Mouse (Mus musculus) left cerebral cortex, postnatal 36 days (tissue): ENCODE data around the gene Pecr. TPM values are rescaled to one million over a fixed set of nuclear protein-coding genes. Genes with fewer than 3 reads are reported as not detected.
"Not testable (repeated sequence)": the region's sequence is repeated elsewhere in the genome, so short reads cannot be mapped to it uniquely, and the experiment has no call there.

Experiments
- DNase-seq, 2 experiments: peaks; one replicate each; pipeline ENCODE4 v3.0.0; 2021 to 2022; ENCODE audit warnings: low spot score in 2 of 2, mixed read lengths in 1 of 2
- intact Hi-C: fragments of 180-260 bp; cut with DNase I; formaldehyde crosslinking; loops from one replicate; pipeline ENCODE4 v1.15.1; 2025
- total RNA-seq, 2 experiments: library from RNA; stranded (reverse); gene quantifications; 2 replicates each; pipeline ENCODE4 v1.2.3; 2021

The Pecr gene
- total RNA-seq, 2 experiments from 2014 or later, result 3.7 to 5.2 TPM

DNA sequence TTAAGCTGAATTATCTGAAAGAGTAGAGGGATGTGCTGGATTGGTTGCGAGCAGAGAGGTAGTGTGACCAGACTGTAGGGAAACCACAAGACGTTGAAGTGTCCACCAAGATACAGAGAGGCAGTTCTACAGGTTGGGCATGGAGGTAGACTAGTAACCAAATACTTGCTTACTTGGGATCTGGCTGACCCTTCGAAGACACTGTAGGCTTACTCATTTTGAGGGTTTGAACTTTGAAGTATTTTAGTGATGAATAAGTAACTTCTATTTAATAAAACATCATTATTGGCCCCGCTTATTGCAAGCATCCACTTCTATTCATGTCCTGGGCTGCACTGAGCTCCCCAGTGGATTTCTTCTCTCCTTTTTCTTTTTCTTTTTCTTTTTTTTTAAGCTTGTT is 7.3 kb upstream of the Pecr start:
- no peak for DNase-seq
- intact Hi-C loops, result no loop called here

DNA sequence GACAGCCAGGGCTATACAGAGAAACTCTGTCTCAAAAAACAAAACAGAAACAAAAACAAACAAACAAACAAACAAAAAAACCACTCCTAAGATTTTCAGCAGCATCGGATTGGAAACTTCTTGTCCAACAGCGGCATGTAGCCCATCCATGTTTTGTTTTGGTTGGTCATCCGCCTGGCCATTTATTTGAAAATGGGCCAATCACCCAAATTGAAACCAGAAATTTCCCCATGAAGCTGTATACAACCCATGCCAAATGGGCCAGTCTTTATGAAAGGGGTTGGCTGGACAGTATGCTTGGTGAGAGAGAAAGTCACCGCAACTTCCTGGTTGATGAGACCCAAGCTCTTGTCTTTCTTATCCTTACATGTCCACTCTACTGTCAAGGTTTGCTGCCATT is 6.8 kb upstream of the Pecr start:
- intact Hi-C loops, result no loop called here
- DNase-seq, result no peak

DNA sequence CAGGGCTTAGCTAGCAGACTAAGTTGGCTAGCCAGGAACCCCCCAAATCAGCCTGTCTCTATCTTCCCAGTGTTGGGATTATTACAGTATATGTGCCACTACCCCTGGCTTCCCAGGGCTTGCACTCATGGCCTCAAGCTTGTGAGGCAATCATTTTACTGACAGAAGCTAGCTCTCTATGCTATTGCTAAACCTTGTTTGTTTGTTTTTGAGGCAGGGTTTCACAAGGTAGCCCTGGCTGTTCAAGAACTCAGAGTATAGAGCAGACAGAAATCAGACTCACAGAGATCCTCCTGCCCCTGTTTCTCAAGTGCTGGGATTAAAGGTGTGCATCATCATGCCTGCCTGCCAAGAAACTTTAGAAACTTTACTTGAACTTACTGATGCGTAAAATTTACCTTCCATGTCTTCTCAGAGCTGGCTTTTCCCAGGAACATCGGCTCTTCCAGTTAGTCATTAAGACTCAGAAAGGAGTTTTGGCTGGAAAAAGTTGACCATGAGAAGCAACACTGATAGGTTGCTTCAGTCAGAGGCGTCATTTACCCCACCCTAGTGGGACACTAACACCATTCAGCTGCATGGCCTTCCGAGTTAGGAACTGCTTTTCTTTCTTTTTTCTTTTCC is 4.5 kb upstream of the Pecr start:
- intact Hi-C loops, result no loop called here
- DNase-seq, result no peak

DNA sequence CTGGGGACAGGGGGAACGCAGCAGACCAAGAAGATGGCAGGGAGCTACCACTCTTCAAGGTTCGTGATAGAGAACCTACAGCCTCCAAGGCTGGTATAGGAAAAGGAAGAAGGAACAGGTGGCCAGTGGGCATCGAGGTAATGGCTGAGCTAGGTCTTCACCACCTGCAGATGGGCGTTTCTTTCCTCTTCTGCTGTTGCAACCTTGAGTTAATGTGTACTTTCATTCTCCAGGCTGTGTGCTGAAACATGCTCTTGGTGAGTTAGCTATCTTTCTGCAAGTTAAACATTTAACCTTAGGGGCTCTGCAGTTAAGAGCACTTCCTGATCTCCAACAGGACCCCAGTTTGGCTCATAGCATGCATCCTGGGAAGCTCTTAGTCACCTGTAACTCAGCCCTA is 3.8 kb upstream of the Pecr start:
- intact Hi-C loops, result no loop called here
- DNase-seq, result no peak

DNA sequence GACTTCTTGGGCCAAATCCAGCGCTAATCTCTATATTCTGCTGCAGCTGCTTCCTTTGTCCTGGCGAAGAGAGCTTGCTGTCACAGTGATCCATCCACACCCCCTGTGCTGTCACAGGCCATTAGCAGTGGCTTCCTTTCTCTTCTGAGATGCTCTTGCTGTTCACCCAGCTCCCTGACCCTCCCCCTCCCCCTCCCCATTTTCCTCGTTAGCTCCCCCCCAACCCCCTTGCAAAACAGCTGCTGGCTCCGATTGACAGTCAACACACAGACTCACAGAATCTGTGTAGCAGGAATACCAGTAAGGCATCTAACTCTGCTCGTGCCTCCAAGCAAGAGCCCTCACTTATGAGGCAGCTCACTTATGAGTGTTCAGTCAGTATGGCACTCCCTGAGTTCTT is 2.8 kb upstream of the Pecr start:
- no peak for DNase-seq
- intact Hi-C loops, result no loop called here

DNA sequence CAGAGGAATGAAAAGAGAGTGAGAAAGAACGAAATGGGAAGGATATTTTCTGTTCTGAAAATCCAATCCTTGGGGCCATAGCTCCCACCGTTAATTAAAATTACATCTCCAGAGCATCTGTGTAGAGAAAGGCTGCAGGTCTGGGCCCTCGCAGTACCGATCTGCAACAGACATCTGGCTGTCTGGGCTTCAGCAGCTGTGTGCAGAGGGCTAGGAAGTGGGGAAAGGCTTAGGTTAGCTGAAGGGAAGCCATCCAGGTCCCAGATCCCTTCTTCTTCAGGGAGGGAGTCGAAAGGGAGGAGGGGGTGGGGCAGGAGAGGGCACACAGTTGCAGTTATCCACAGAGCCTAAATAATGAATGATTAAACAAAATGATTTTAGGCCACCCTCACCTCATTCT is 425 bp upstream of the Pecr start:
- DNase-seq, result no peak
- intact Hi-C loops, result no loop called here

DNA sequence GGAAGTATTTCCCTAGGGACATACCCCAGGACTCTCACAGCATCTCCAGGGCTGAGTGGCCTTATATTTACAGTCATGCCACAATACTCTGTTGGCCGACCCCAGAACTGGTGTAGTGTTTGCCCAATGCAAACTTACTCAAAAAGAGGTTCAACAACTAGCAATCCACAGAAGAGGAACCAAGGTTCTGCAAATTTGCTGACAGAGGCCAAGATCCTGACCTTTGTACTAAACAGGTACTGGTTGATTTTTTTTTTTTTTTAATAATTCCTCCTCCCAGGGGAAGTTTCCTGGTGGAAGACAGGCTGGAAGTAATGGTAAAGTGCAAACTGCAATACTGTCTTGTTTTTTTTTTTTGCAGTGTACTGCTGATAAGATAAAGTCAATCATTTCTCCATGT is 1.5 kb downstream of the Pecr start:
- DNase-seq, result no peak
- intact Hi-C loops, result no loop called here

DNA sequence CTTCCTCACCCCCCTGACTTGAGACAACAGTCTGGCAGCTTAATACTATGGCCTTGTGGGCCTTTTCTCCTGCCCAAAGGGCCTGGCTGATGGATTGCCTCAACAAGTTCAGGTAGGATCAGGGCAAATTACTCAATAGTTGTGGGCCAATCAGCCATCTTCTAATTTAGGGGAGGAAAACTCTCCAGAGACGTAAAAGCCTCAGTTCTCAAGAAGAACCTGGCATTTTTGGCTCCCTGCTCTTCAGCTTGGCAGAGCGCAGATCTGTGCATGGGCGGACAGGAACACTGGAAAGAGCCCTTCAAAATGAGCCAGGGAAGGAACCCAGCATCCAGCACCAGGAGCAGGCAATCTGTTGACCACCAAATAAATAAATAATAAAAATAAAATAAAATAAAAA is 6.0 kb downstream of the Pecr start:
- intact Hi-C loops, result no loop called here
- peak in 1 of 2 experiments; percentile 28 for DNase-seq

DNA sequence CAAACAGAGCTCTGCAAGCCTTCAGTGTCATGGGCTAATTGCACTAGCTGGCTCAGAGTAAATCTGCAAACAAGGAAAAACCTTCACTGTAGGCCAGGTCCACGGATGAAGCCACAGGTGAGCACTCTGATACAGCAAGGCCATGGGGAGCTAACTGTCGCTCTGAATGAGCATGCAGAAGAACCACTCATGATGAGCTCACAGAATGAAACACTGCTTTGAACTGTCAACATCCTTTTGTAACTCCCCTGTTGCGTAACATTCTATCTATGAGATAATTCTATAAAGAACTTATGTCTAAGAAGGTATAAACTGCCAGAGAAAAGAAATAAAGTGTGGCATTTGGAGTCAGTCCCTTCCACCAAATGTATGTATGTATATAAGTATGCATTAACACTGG is 21.0 kb downstream of the Pecr start:
- intact Hi-C loops, result no loop called here
- no peak for DNase-seq

DNA sequence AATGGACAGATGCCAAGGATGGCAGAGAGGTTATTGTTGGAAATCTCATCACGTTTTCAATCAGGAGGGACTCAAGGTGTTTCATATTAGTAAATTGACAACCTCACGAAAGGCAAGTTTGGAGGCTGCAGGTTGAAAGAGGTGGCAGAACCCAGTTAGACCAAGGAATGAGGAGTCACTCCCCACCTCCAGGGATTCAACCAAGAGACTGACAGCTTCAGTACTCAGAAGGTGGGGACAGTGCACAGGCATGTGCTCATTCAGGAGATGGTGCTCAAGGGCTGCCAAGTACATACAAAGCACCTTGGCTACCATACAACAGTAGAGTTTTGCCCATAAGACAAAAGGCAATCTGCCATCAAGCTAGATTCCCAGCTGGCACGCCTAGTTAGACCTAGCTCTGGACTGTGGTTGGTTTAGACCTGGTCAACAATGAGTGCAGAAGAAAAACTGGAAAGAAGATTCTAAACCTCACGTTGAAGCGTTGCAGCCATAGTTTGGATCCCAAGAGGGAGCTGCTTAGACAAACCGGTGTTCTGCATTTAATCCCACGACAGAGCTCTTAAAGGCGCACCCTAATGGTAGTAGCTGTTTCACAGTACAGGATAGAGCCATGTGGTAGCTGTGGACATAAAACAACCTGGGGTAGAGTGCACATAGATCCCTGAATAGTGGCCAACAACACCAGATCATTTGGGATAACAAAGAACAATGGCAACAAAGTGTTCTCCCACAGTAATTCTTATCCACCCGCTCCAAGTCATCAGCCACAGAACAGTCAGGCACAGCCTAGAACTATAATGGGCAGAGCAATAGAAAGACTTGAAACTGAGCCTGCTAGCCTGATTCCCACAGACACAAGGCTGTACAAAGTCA is 27.5 kb downstream of the Pecr start:
- no peak for DNase-seq
- intact Hi-C loops, result no loop called here

DNA sequence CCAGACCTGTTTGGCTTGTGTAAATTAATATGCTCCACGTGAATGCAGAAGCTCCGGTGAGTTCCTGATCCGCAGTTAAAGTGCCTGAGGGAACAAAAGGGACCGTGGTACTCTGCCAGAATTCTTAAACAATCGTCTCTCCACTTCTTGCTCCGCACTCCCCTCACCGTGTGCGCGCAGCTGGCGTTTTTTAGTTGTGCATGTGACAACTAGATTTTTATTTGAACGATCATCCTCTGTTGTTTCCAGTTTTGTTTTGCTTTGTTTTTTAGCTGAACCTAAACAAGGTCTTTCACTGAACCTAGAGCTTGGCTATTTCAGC is 28.3 kb downstream of the Pecr start:
- no peak for DNase-seq
- intact Hi-C loops, result no loop called here

DNA sequence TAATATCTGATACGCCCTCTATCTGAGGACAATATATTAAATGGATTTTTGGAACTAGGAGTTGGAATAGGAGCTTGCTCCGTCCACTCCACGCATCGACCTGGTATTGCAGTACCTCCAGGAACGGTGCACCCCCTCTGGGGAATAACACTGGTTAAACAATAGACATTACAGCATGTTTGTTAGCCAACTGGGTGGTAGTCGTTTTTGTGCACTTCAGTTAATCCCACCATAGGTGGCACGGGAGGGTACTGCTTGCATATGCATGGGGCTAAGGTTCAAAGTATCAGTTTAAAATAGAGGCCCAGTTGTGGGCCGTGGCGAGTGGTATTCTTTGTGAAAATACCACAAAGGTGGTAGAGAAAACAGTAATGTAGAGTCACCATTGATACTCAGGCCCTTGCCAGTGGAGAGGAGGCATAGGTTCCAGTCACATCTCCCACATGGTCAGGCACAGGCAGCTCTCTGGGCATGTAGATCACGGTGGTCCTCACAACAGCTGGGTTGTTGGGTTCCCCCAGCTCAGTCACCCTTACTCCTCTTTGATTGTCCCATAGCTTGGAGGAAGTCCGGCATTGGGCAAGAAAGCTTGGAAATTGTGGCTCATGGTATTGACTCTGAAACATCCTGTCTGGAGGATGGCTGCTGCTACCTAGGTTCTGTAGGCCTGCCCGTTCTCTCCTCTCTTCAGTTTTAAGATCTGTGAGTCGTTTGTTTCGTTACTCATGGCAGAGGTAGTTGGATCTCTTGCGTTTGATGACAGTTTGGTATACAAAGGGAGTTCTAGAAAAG is 28.9 kb downstream of the Pecr start:
- intact Hi-C loops, result no loop called here
- peak in 1 of 2 experiments; percentile 25 for DNase-seq

DNA sequence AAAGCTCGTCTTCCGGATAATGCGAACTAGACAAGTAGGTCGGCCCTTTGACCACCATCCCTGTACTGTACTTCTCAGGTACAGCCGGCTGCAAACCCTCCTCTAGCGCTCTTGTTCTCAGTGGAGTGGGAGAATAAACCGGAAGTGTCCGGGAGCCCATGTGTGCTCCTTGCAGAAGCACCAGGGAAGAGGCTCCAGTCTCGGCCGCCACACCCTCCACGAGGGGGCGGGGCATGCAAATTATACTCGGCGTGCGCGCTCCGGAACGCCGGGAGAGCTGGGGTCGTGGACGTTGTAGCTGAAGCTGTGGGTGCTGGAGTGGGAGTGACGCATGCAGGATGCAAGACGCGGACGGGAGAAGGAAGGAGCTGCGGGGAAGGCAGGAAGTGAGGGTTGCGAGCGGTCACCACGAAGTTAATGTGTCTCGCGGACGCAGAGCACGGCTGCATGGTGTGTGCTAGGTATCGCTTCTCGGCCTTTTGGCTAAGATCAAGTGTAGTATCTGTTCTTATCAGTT is 29.5 kb downstream of the Pecr start:
- intact Hi-C loops, result no loop called here
- peak; percentile 81 to 85 for DNase-seq

DNA sequence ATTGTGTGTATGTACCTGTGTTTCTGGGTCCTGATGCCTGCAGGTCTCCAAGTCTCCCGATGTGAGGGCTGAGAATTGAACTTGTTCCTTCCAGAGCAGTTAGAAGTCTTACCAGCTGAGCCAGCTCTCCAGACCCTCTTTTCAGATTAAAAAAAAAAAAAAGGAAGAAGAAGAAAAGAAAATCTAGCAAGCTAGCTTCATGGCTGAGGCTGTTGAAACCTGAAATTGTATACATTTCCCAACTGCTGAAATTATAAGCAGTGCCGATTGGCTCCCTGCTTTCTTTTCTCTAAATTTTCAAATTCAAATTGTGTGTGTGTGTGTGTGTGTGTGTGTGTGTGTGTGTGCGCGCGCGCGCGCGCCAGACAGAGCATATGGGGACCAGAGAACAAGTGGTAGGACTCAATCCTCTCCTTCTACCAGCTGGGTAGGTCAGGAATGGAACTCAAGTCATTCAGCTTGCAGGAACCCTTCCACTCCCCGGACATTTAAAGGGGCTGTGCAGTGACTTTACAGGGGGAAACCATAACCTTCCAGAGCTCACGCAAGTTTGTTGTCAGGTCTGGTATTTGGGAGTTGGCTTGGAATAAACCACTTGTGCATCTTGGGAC is 30.1 kb downstream of the Pecr start:
- no peak for DNase-seq
- intact Hi-C loops, result no loop called here

DNA sequence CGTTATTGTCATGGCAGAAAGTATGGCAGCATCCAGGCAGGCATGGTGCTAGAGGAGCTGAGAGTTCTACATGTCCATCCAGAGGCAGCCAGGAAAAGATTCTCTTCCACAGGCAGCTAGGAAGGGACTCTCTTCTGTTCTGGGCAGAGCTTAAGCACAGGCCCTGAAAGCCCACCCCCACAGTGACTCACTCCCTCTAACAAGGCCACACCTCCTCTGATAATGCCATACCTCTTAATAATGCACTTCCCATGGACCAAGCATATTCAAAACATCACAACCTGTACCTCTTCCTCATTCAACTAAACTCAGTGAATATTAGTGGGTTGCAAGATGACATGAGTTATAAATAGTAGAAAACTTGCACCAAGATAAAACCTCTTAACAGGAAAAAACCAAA is 32.3 kb downstream of the Pecr start:
- no peak for DNase-seq
- intact Hi-C loops, result no loop called here

DNA sequence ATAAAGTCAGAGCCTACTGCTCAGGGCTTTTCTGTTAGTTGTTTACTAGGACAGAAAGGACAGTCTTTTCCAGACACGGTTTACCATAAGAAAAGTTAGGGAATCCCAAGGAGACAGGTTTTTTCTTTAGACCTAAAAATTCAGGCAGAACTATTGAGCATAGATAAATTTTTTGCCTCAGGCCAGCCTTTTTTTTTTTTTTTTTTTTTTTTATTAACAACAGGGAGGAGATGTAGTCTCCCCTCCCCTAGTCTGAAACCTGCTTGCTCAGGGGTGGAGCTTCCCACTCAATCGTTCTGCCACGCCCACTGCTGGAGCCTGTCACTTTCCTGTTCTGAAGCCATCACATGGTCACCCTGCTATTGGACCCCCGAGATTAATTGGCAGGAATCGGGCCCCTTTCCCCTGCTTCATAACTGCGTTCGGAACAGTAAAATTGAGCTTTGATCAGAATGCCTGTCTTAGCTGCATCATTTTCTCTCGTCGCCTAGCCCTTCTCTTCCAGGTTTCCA is 35.8 kb downstream of the Pecr start:
- intact Hi-C loops, DNase-seq: not testable (repeated sequence)

DNA sequence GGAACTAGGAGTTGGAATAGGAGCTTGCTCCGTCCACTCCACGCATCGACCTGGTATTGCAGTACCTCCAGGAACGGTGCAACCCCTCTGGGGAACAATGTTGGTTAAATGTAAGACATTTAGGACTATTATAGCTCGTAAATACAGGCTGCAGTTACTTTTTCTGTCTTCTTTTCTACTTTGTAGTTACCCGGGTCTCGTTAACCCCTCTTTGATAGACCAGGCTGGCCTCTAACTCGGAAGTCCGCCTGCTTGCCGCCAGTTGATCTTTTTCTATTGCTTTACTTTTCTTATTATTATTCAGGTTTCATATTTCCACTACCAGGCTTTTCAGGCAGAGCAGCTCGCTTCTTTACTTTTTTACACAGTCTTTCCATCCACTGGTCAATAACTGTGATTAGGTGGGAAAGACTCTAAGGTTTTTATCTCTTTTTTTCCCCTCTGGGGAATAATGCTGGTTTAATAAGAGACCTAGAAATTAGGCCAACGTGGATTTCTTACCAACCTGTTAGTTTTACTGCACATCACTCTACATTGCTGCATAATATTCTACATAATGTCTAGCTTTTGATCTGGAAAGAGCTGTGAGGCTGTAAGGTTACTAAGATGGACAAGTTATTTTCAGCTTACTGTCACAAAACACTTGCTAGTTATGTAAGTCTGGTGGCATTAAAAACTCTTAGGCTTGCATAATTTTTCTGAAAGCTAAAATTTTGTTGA is 39.6 kb downstream of the Pecr start:
- intact Hi-C loops, result no loop called here

DNA sequence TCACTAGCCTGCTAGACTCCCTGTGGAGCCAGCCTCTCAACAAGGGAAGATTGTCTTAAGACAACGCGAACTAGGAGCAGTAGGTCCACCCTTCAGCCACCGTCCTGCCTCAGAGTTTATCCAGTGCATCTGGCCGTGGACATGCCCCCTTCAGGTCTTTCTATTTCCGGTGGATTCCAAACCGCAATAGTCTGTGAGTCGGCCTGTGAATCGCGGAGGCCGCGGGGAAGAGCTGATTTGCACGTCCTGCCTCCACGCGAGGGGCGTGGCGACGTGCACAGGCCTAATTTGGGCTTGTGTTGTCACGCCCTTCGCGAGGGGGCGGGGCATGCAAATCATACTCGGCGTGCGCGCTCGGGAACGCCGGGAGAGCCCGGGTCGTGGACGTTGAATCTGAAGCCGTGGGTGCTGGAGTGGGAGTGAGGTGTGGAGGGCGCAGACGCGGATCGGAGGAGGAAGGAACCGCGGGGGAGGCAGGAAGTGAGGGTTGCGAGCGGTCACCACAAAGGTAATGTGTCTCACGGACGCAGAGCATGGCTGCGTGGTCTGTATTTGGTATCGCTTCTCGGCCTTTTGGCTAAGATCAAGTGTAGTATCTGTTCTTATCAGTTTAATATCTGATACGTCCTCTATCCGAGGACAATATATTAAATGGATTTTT is 40.3 kb downstream of the Pecr start:
- intact Hi-C loops, result no loop called here
- DNase-seq, result peak; percentile 95 to 96

More for the DNA sequence above, 39.6 kb downstream of the Pecr start:
- DNase-seq, result no peak
